Mouse (Mus musculus) liver, embryonic 13.5 days (tissue): ENCODE data around the gene Pnmal1. TPM values are rescaled to one million over a fixed set of nuclear protein-coding genes. Genes with fewer than 3 reads are reported as not detected.
"Not testable (repeated sequence)": the region's sequence is repeated elsewhere in the genome, so short reads cannot be mapped to it uniquely, and the experiment has no call there.

Experiments
- ATAC-seq: fragments of 200-750 bp; cut with Nextera tagmentation; 2 replicates; pipeline ENCODE4 v1.8.0; 2017; ENCODE audit warnings: low read depth, mild to moderate bottlenecking, moderate number of reproducible peaks, moderate library complexity
- DNase-seq: peaks from one replicate; pipeline ENCODE4 v3.0.0; 2022
- H3K27ac ChIP-seq: fragments of 300-500 bp; sonication (generic); 2 replicates; pipeline ENCODE4 v1.5.1; 2015; ENCODE audit warnings: moderate library complexity, mild to moderate bottlenecking, inconsistent platforms
- H3K27me3 ChIP-seq: fragments of 300-500 bp; sonication (generic); 2 replicates; pipeline ENCODE4 v1.6.1; 2015; ENCODE audit warnings: mild to moderate bottlenecking, inconsistent platforms
- H3K36me3 ChIP-seq: fragments of 300-500 bp; sonication (generic); 2 replicates; pipeline ENCODE4 v1.6.1; 2015; ENCODE audit warnings: mild to moderate bottlenecking, inconsistent platforms
- H3K4me1 ChIP-seq: fragments of 300-500 bp; sonication (generic); replicated peaks from 2 replicates; pipeline ENCODE4 v1.6.1; 2015; ENCODE audit warnings: inconsistent platforms
- H3K4me2 ChIP-seq: fragments of 300-500 bp; sonication (generic); 2 replicates; pipeline ENCODE4 v1.6.1; 2015; ENCODE audit warnings: inconsistent platforms, mild to moderate bottlenecking, moderate library complexity
- H3K4me3 ChIP-seq: fragments of 300-500 bp; sonication (generic); replicated peaks from 2 replicates; pipeline ENCODE4 v1.5.1; 2015; ENCODE audit warnings: mild to moderate bottlenecking, inconsistent platforms
- H3K9ac ChIP-seq: fragments of 300-500 bp; sonication (generic); 2 replicates; pipeline ENCODE4 v1.6.1; 2015; ENCODE audit warnings: mild to moderate bottlenecking, inconsistent platforms
- H3K9me3 ChIP-seq: fragments of 300-500 bp; sonication (generic); replicated peaks from 2 replicates; pipeline ENCODE4 v1.6.1; 2016; ENCODE audit warnings: inconsistent platforms
- WGBS: fragments of 180-500 bp; shearing (Covaris S2); methylation state at CpG from one replicate; pipeline ENCODE4 v1.1.7; 2015; ENCODE audit not compliant: insufficient replicate concordance; 5-methylcytosine and 5-hydroxymethylcytosine counted together
- polyA plus RNA-seq: library from polyadenylated mRNA; unstranded; fragments of >200 nt; fragmentation: Nextera tagmentation; extraction: Ambion mirVana; gene quantifications from 2 replicates; pipeline ENCODE4 v1.2.1, GENCODE M21; 2015

The Pnmal1 gene
- polyA plus RNA-seq, 1 experiment from 2014 or later: 0.07 TPM

GRCm38 (mm10) chr7:16946441-16947348, 12.8 kb upstream of the Pnmal1 start:
- 3% methylated on average over 53 of the region's 53 CpGs for WGBS
- Histone ChIP-seq H3K36me3 (no peaks in the 10 kb centered on the region), H3K4me2 (peak overlapping the region; percentile 36), H3K4me3 (peak overlapping the region; percentile 15; the same call in 1 of the 2 replicates), H3K27me3 (peaks cover 87% of the 10 kb centered on the region), H3K9me3 (no peaks in the 10 kb centered on the region), H3K27ac (no peak overlapping the region), H3K4me1 (peaks cover 29% of the 10 kb centered on the region), H3K9ac (no peak overlapping the region)
- DNase-seq: no peak
- no peak for ATAC-seq

GRCm38 (mm10) chr7:16947349-16947895, 12.1 kb upstream of the Pnmal1 start:
- H3K4me2 ChIP-seq: no peak overlapping the region
- no peak overlapping the region for H3K27ac ChIP-seq
- no peaks in the 10 kb centered on the region for H3K9me3 ChIP-seq
- no peak overlapping the region for H3K9ac ChIP-seq
- ATAC-seq (no peak), DNase-seq (no peak)
- 0 out of 2 replicates have a peak overlapping the region, but pooled peaks have one; percentile 2 for H3K4me3 ChIP-seq
- H3K4me1 ChIP-seq: peaks cover 29% of the 10 kb centered on the region
- 17% methylated on average over 21 of the region's 22 CpGs for WGBS
- H3K27me3 ChIP-seq: peaks cover 80% of the 10 kb centered on the region
- H3K36me3 ChIP-seq: no peaks in the 10 kb centered on the region

GRCm38 (mm10) chr7:16947959-16948361, 11.5 kb upstream of the Pnmal1 start:
- Histone ChIP-seq H3K27me3 (peaks cover 75% of the 10 kb centered on the region), H3K9me3 (no peaks in the 10 kb centered on the region), H3K36me3 (no peaks in the 10 kb centered on the region), H3K9ac (no peak overlapping the region), H3K4me1 (peaks cover 29% of the 10 kb centered on the region), H3K4me3 (no peak overlapping the region), H3K4me2 (no peak overlapping the region), H3K27ac (no peak overlapping the region)
- ATAC-seq (no peak), DNase-seq (no peak)
- WGBS: 23% methylated on average over 4 of the region's 4 CpGs

GRCm38 (mm10) chr7:16948923-16949458, 10.5 kb upstream of the Pnmal1 start:
- H3K4me2 ChIP-seq: no peak overlapping the region
- no peaks in the 10 kb centered on the region for H3K36me3 ChIP-seq
- H3K4me3 ChIP-seq: no peak overlapping the region
- H3K4me1 ChIP-seq: peaks cover 29% of the 10 kb centered on the region
- no peak overlapping the region for H3K9ac ChIP-seq
- H3K27me3 ChIP-seq: peaks cover 65% of the 10 kb centered on the region
- ATAC-seq: no peak
- WGBS: 47% methylated on average over 8 of the region's 8 CpGs
- H3K27ac ChIP-seq: no peak overlapping the region
- no peak for DNase-seq
- no peaks in the 10 kb centered on the region for H3K9me3 ChIP-seq

GRCm38 (mm10) chr7:16949908-16950841, 9.3 kb upstream of the Pnmal1 start:
- peak; percentile 49 for ATAC-seq
- Histone ChIP-seq H3K9me3 (no peaks in the 10 kb centered on the region), H3K27me3 (peaks cover 53% of the 10 kb centered on the region), H3K36me3 (no peaks in the 10 kb centered on the region), H3K4me1 (peaks cover 23% of the 10 kb centered on the region), H3K4me2 (peak overlapping the region; percentile 55), H3K27ac (no peak overlapping the region), H3K4me3 (peak overlapping the region; percentile 35), H3K9ac (0 out of 2 replicates have a peak overlapping the region, but pooled peaks have one; percentile 23)
- peak; percentile 38 for DNase-seq
- 8% methylated on average over 29 of the region's 29 CpGs for WGBS

GRCm38 (mm10) chr7:16950861-16951635, 8.4 kb upstream of the Pnmal1 start:
- H3K9ac ChIP-seq: no peak overlapping the region
- WGBS: 20% methylated on average over 18 of the region's 18 CpGs
- no peak overlapping the region for H3K4me3 ChIP-seq
- no peaks in the 10 kb centered on the region for H3K36me3 ChIP-seq
- H3K4me2 ChIP-seq: peak overlapping the region; percentile 8; the same call in 1 of the 2 replicates
- peaks cover 23% of the 10 kb centered on the region for H3K4me1 ChIP-seq
- ATAC-seq: peak; percentile 71
- DNase-seq: peak; percentile 64
- H3K9me3 ChIP-seq: no peaks in the 10 kb centered on the region
- H3K27me3 ChIP-seq: peaks cover 44% of the 10 kb centered on the region
- H3K27ac ChIP-seq: no peak overlapping the region

GRCm38 (mm10) chr7:16953776-16954175, 5.7 kb upstream of the Pnmal1 start:
- H3K36me3 ChIP-seq, H3K9ac ChIP-seq, H3K4me2 ChIP-seq, ATAC-seq, DNase-seq, H3K27ac ChIP-seq, H3K9me3 ChIP-seq, H3K4me3 ChIP-seq: not testable (repeated sequence)
- Histone ChIP-seq H3K4me1 (peaks cover 11% of the 10 kb centered on the region), H3K27me3 (peaks cover 20% of the 10 kb centered on the region)
- 44% methylated on average over 2 of the region's 2 CpGs for WGBS

- H3K4me3 ChIP-seq: no peak overlapping the region
Measured at GRCm38 (mm10) chr7:16955712-16956111, 3.8 kb upstream of the Pnmal1 start.

GRCm38 (mm10) chr7:16956410-16957265, 2.8 kb upstream of the Pnmal1 start:
- no peak overlapping the region for H3K4me3 ChIP-seq
- H3K36me3 ChIP-seq: no peaks in the 10 kb centered on the region
- ATAC-seq (no peak), DNase-seq (no peak)
- no peak overlapping the region for H3K4me2 ChIP-seq
- WGBS: 59% methylated on average over 15 of the region's 15 CpGs
- H3K9me3 ChIP-seq: no peaks in the 10 kb centered on the region
- no peak overlapping the region for H3K27ac ChIP-seq
- no peak overlapping the region for H3K9ac ChIP-seq
- H3K4me1 ChIP-seq: no peaks in the 10 kb centered on the region; the same call in 1 of the 2 replicates
- peaks cover 22% of the 10 kb centered on the region; the same call in 1 of the 2 replicates for H3K27me3 ChIP-seq

More at GRCm38 (mm10) chr7:16955712-16956111, 3.8 kb upstream of the Pnmal1 start:
- Histone ChIP-seq H3K27me3 (peaks cover 17% of the 10 kb centered on the region; the same call in 1 of the 2 replicates), H3K9me3 (no peaks in the 10 kb centered on the region), H3K4me2 (no peak overlapping the region), H3K27ac (no peak overlapping the region), H3K9ac (no peak overlapping the region), H3K4me1 (peaks cover 3% of the 10 kb centered on the region; the same call in 1 of the 2 replicates), H3K36me3 (no peaks in the 10 kb centered on the region)
- no peak for ATAC-seq
- WGBS: 41% methylated on average over 4 of the region's 4 CpGs
- DNase-seq: no peak
